Mouse (Mus musculus) cerebellum, adult 2 months (tissue): Measurements from ENCODE around the gene Asb3.

Experiments
- CTCF ChIP-seq: fragments of 200-500 bp; IDR thresholded peaks from 2 replicates; pipeline ENCODE4 v1.5.1; 2011; ENCODE audit warnings: low read depth, mild to moderate bottlenecking, control low read depth, low read length, moderate library complexity, borderline replicate concordance; ENCODE audit not compliant: insufficient read depth
- POLR2A ChIP-seq: fragments of 200-500 bp; IDR thresholded peaks from 2 replicates; pipeline ENCODE4 v1.6.1; 2011; ENCODE audit warnings: low read length, control low read depth, borderline replicate concordance; ENCODE audit not compliant: insufficient read depth

DNA sequence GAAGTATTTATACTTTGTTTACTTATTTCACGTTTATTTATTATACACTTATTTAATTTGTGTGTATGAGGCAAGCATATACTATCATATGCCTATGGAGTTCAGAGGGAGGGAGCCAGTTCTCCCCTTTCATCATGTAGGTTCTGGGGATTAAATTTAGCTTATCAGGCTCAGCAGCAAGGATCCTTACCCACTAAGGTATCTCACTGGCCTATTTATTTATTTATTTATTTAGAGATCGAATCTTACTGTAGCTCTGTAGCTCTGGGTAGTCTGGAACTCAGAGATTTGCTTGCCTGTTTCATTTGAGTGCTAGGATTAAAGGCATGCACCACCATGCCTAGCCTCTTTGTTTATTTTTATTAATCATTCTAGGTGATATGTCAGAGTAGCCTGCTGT, 113.5 kb downstream of the Asb3 start:
- TF ChIP-seq POLR2A, result no peak
- TF ChIP-seq CTCF, result no peak
